Mouse (Mus musculus) CH12.LX (cell line): ENCODE measurements around the gene Gtf3c1. TPM values are rescaled to one million over a fixed set of nuclear protein-coding genes. Genes with fewer than 3 reads are reported as not detected.

ENCODE experiments used
- DNase-seq: peaks from one replicate; pipeline ENCODE4 v3.0.0-alpha.2; 2013; ENCODE audit errors: extremely low read depth
- H3K27ac ChIP-seq: 2 replicates; pipeline ENCODE4 v1.5.1; 2012; ENCODE audit warnings: low read depth, mild to moderate bottlenecking, control low read depth, moderate library complexity; ENCODE audit not compliant: insufficient read depth
- H3K27me3 ChIP-seq: replicated peaks from 2 replicates; pipeline ENCODE3; 2012; ENCODE audit warnings: inconsistent platforms
- H3K36me3 ChIP-seq, 2 experiments: replicated peaks in 1 of 2; 2 replicates each; pipeline versions ENCODE3 to v1.6.1; 2012; ENCODE audit warnings: inconsistent platforms in 1 of 2, low read length in 1 of 2, mild to moderate bottlenecking in 1 of 2, mixed read lengths in 1 of 2, moderate library complexity in 1 of 2; ENCODE audit not compliant: control insufficient read depth in 1 of 2, insufficient read depth in 1 of 2
- H3K4me1 ChIP-seq, 2 experiments: 2 replicates each; pipeline ENCODE4 v1.6.1; 2012; ENCODE audit warnings: inconsistent platforms in 1 of 2, moderate library complexity in 1 of 2; ENCODE audit not compliant: insufficient read depth in 2 of 2, control insufficient read depth in 1 of 2
- H3K4me2 ChIP-seq: 2 replicates; pipeline ENCODE4 v1.6.1; 2012; ENCODE audit warnings: low read depth, mild to moderate bottlenecking, control low read depth; ENCODE audit not compliant: poor library complexity, insufficient read depth, severe bottlenecking
- H3K4me3 ChIP-seq, 3 experiments: fragments of 150-350 bp in 1 of 3; sonication (generic) in 1 of 3; replicated peaks in 1 of 3; 2 replicates each; pipeline versions ENCODE3 to v1.5.1; 2011 to 2012; ENCODE audit warnings: low read depth in 2 of 3, low read length in 2 of 3, mild to moderate bottlenecking in 2 of 3, moderate library complexity in 2 of 3, control low read depth in 1 of 3, improper control_type of control experiment in 1 of 3, inconsistent platforms in 1 of 3, mixed read lengths in 1 of 3; ENCODE audit not compliant: poor library complexity in 1 of 3
- H3K79me2 ChIP-seq: replicated peaks from 2 replicates; pipeline ENCODE4 v1.6.1; 2012; ENCODE audit warnings: mild to moderate bottlenecking, moderate library complexity; ENCODE audit not compliant: control insufficient read depth, poor library complexity, insufficient read depth, severe bottlenecking; ENCODE audit errors: extremely low read depth
- H3K9ac ChIP-seq: 2 replicates; pipeline ENCODE4 v1.6.1; 2012; ENCODE audit warnings: low read depth, mild to moderate bottlenecking, control low read depth, moderate library complexity; ENCODE audit not compliant: insufficient read depth
- H3K9me3 ChIP-seq: replicated peaks from 2 replicates; pipeline ENCODE3; 2012; ENCODE audit warnings: low read length, inconsistent platforms, mixed read lengths
- BHLHE40 ChIP-seq: IDR thresholded peaks from 2 replicates; pipeline ENCODE4 v1.6.1; 2011; ENCODE audit warnings: mild to moderate bottlenecking, low read depth, low read length, improper control_type of control experiment
- CHD1 ChIP-seq: IDR thresholded peaks from 2 replicates; pipeline ENCODE4 v1.6.1; 2012; ENCODE audit warnings: low read depth, low read length, improper control_type of control experiment, inconsistent platforms
- CHD2 ChIP-seq: IDR thresholded peaks from 2 replicates; pipeline ENCODE4 v1.6.1; 2011; ENCODE audit warnings: low read length, improper control_type of control experiment
- CTCF ChIP-seq, 2 experiments: IDR thresholded peaks in 1 of 2; conservative IDR thresholded peaks in 1 of 2; 2 replicates each; pipeline ENCODE4 v1.5.1; 2011 to 2012; ENCODE audit warnings: low read depth in 2 of 2, low read length in 2 of 2, improper control_type of control experiment in 1 of 2, inconsistent platforms in 1 of 2, mild to moderate bottlenecking in 1 of 2, moderate library complexity in 1 of 2
- E2F4 ChIP-seq: IDR thresholded peaks from 2 replicates; pipeline ENCODE4 v1.6.1; 2011; ENCODE audit warnings: low read depth, low read length, improper control_type of control experiment; ENCODE audit not compliant: insufficient replicate concordance
- ELF1 ChIP-seq: IDR thresholded peaks from 2 replicates; pipeline ENCODE4 v1.6.1; 2014; ENCODE audit warnings: low read depth, mild to moderate bottlenecking, inconsistent platforms, low read length, improper control_type of control experiment
- EP300 ChIP-seq: IDR thresholded peaks from 2 replicates; pipeline ENCODE4 v1.6.1; 2011; ENCODE audit warnings: low read length, improper control_type of control experiment
- ETS1 ChIP-seq: conservative IDR thresholded peaks from 2 replicates; pipeline ENCODE4 v1.6.1; 2012; ENCODE audit warnings: low read depth, mild to moderate bottlenecking, inconsistent platforms, low read length, improper control_type of control experiment, moderate library complexity
- GABPA ChIP-seq: IDR thresholded peaks from 2 replicates; pipeline ENCODE4 v1.6.1; 2012; ENCODE audit warnings: low read depth, low read length, improper control_type of control experiment, inconsistent platforms; ENCODE audit not compliant: insufficient replicate concordance
- HCFC1 ChIP-seq: IDR thresholded peaks from 2 replicates; pipeline ENCODE4 v1.6.1; 2012; ENCODE audit warnings: low read depth, mild to moderate bottlenecking, inconsistent platforms, low read length, improper control_type of control experiment
- IRF4 ChIP-seq: IDR thresholded peaks from 2 replicates; pipeline ENCODE4 v1.6.1; 2014; ENCODE audit warnings: low read depth, mild to moderate bottlenecking, inconsistent platforms, low read length, improper control_type of control experiment
- JUN ChIP-seq: IDR thresholded peaks from 2 replicates; pipeline ENCODE4 v1.6.1; 2011; ENCODE audit warnings: low read depth, mild to moderate bottlenecking, low read length, improper control_type of control experiment, moderate library complexity; ENCODE audit not compliant: insufficient read depth
- JUND ChIP-seq: conservative IDR thresholded peaks from 2 replicates; pipeline ENCODE4 v1.6.1; 2011; ENCODE audit warnings: low read depth, low read length, improper control_type of control experiment
- KAT2A ChIP-seq: IDR thresholded peaks from 2 replicates; pipeline ENCODE4 v1.6.1; 2012; ENCODE audit warnings: low read length, improper control_type of control experiment, inconsistent platforms; ENCODE audit not compliant: insufficient replicate concordance
- MAFK ChIP-seq: IDR thresholded peaks from 2 replicates; pipeline ENCODE4 v1.6.1; 2011; ENCODE audit warnings: low read length, improper control_type of control experiment; ENCODE audit not compliant: insufficient replicate concordance
- MAX ChIP-seq: IDR thresholded peaks from 2 replicates; pipeline ENCODE4 v1.6.1; 2011; ENCODE audit warnings: low read length, improper control_type of control experiment
- MAZ ChIP-seq: IDR thresholded peaks from 2 replicates; pipeline ENCODE4 v1.6.1; 2012; ENCODE audit warnings: low read depth, mild to moderate bottlenecking, inconsistent platforms, low read length, improper control_type of control experiment, moderate library complexity
- MEF2A ChIP-seq: IDR thresholded peaks from 2 replicates; pipeline ENCODE4 v1.6.1; 2014; ENCODE audit warnings: low read depth, mild to moderate bottlenecking, inconsistent platforms, low read length, improper control_type of control experiment, borderline replicate concordance
- MXI1 ChIP-seq: IDR thresholded peaks from 2 replicates; pipeline ENCODE4 v1.6.1; 2011; ENCODE audit warnings: mild to moderate bottlenecking, low read depth, low read length, improper control_type of control experiment
- MYC ChIP-seq: IDR thresholded peaks from 2 replicates; pipeline ENCODE4 v1.6.1; 2011; ENCODE audit warnings: low read depth, mild to moderate bottlenecking, improper control_type of control experiment, low read length
- NELFE ChIP-seq: IDR thresholded peaks from 2 replicates; pipeline ENCODE4 v1.6.1; 2011; ENCODE audit warnings: low read depth, low read length, improper control_type of control experiment
- NRF1 ChIP-seq: IDR thresholded peaks from 2 replicates; pipeline ENCODE4 v1.6.1; 2014; ENCODE audit warnings: low read depth, mild to moderate bottlenecking, inconsistent platforms, low read length, improper control_type of control experiment, moderate library complexity
- PAX5 ChIP-seq: IDR thresholded peaks from 2 replicates; pipeline ENCODE4 v1.6.1; 2012; ENCODE audit warnings: low read length, inconsistent platforms, mixed read lengths
- POLR2A ChIP-seq: IDR thresholded peaks from 2 replicates; pipeline ENCODE4 v1.6.1; 2011; ENCODE audit warnings: low read depth, mild to moderate bottlenecking, improper control_type of control experiment, low read length
- POLR2AphosphoS2 ChIP-seq: IDR thresholded peaks from 2 replicates; pipeline ENCODE4 v1.6.1; 2011; ENCODE audit warnings: low read depth, low read length, improper control_type of control experiment
- RAD21 ChIP-seq: IDR thresholded peaks from 2 replicates; pipeline ENCODE4 v1.6.1; 2011; ENCODE audit warnings: low read depth, mild to moderate bottlenecking, low read length, improper control_type of control experiment, moderate library complexity
- RCOR1 ChIP-seq: conservative IDR thresholded peaks from 2 replicates; pipeline ENCODE4 v1.6.1; 2012; ENCODE audit warnings: low read depth, mild to moderate bottlenecking, inconsistent platforms, low read length, improper control_type of control experiment
- SIN3A ChIP-seq: IDR thresholded peaks from 2 replicates; pipeline ENCODE4 v1.6.1; 2012; ENCODE audit warnings: low read length, improper control_type of control experiment, inconsistent platforms
- SMC3 ChIP-seq: IDR thresholded peaks from 2 replicates; pipeline ENCODE4 v1.6.1; 2011; ENCODE audit warnings: low read depth, low read length, improper control_type of control experiment
- TBP ChIP-seq: conservative IDR thresholded peaks from 2 replicates; pipeline ENCODE4 v1.6.1; 2011; ENCODE audit warnings: low read depth, low read length, improper control_type of control experiment
- TCF12 ChIP-seq: IDR thresholded peaks from 2 replicates; pipeline ENCODE4 v1.6.1; 2014; ENCODE audit warnings: low read depth, mild to moderate bottlenecking, inconsistent platforms, low read length, improper control_type of control experiment
- UBTF ChIP-seq: IDR thresholded peaks from 2 replicates; pipeline ENCODE4 v1.6.1; 2012; ENCODE audit warnings: low read depth, mild to moderate bottlenecking, inconsistent platforms, low read length, improper control_type of control experiment, moderate library complexity
- USF1 ChIP-seq: IDR thresholded peaks from 2 replicates; pipeline ENCODE4 v1.6.1; 2014; ENCODE audit warnings: low read depth, mild to moderate bottlenecking, inconsistent platforms, low read length, improper control_type of control experiment
- USF2 ChIP-seq: conservative IDR thresholded peaks from 2 replicates; pipeline ENCODE4 v1.6.1; 2011; ENCODE audit warnings: low read depth, low read length, improper control_type of control experiment
- ZC3H11A ChIP-seq: IDR thresholded peaks from 2 replicates; pipeline ENCODE4 v1.6.1; 2012; ENCODE audit warnings: low read depth, mild to moderate bottlenecking, inconsistent platforms, low read length, improper control_type of control experiment
- ZKSCAN1 ChIP-seq: IDR thresholded peaks from 2 replicates; pipeline ENCODE4 v1.6.1; 2012; ENCODE audit warnings: low read depth, inconsistent platforms, low read length, improper control_type of control experiment, borderline replicate concordance
- ZMIZ1 ChIP-seq: IDR thresholded peaks from 2 replicates; pipeline ENCODE4 v1.6.1; 2012; ENCODE audit warnings: low read depth, mild to moderate bottlenecking, inconsistent platforms, low read length, improper control_type of control experiment
- ZNF384 ChIP-seq: IDR thresholded peaks from 2 replicates; pipeline ENCODE4 v1.6.1; 2012; ENCODE audit warnings: low read depth, low read length, improper control_type of control experiment, inconsistent platforms
- dilution Hi-C: fragments of 300-500 bp; cut with MboI; formaldehyde crosslinking; loops from 2 replicates; pipeline ENCODE4 v1.14.3; 2020; ENCODE audit warnings: low sequenced_read_pairs; ENCODE audit not compliant: extremely low pct_unique_long_range_greater_than_20kb, extremely low pct_ligation_motif_present
- in situ Hi-C: fragments of 300-500 bp; cut with MboI; formaldehyde crosslinking; loops from 3 replicates; pipeline ENCODE4 v1.14.3; 2019; ENCODE audit warnings: low sequenced_read_pairs, low pct_ligation_motif_present, low pct_unique_long_range_greater_than_20kb, mixed read lengths
- polyA plus RNA-seq: library from polyadenylated mRNA; unstranded; fragments of >175 nt; gene quantifications from 2 replicates; pipeline ENCODE4 v1.2.1, GENCODE M21; 2012; ENCODE audit warnings: low read depth; ENCODE audit not compliant: insufficient read length
- total RNA-seq, 2 experiments: library from RNA; depleted of rRNA; stranded (reverse); fragments of 300-350 nt in 1 of 2; fragments of >200 nt in 1 of 2; gene quantifications; 2 replicates each; pipeline ENCODE4 v1.2.3; 2012 to 2014

Gtf3c1 gene
- total and polyA plus RNA-seq, 3 experiments: 20.2 to 48.4 (median 46.8) TPM

DNA sequence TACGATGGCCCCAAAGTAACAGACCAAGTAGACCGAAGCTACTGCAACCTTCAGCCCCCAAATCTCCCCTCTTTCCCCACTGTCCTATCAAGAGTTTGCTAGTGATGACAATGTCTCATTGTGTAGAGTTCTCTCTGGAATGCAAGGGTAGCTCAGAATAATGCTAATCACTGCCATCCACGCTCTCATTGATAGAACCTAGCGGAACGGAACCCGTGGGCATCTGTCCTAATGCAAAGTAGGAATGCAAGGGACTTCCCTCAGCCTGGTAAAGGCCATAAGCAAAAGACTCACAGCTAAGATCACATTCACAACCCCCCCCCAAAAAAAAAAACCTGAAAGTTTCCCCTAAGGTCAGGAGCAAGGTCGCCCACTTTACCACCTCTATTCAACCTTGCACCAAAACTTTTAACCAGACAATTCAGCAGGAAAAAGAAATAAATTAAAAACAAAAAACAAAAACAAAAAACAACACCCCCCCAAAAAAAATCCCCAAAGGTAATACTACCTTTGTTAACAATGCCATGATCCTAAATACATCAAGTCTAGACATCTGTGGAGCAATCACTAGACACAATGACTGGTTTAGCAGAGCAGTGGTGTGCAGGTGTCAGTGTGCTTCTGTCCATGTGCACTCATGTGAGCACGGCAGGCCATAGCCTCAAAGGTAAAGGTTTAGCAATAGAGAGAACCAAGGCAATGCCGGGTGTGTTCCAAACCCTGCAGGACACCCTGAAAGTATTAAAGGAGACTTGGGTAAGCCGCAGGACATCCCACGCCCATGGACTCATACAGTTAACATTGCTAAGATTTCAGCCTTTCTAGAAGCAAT lies 109.8 kb downstream of the Gtf3c1 start:
- H3K9ac ChIP-seq: peak overlapping the region; percentile 66
- in situ Hi-C loops (no loop called here), dilution Hi-C loops (no loop called here)
- no peaks in the 10 kb centered on the region for H3K27me3 ChIP-seq
- no peaks in the 10 kb centered on the region for H3K9me3 ChIP-seq
- H3K4me3 ChIP-seq: peak overlapping the region in 2 of 3 experiments; percentile 7 to 21
- peak; percentile 53 for DNase-seq
- no peaks in the 10 kb centered on the region for H3K79me2 ChIP-seq
- H3K36me3 ChIP-seq: no peaks in the 10 kb centered on the region
- H3K4me2 ChIP-seq: peak overlapping the region; percentile 76
- peaks cover 46 to 92% of the 10 kb centered on the region in 2 experiments for H3K4me1 ChIP-seq
- peak overlapping the region; percentile 96 for H3K27ac ChIP-seq
- TF ChIP-seq NELFE: no peak
- TF ChIP-seq TBP: no peak
- peak; percentile 51; the same call in 1 of the 2 replicates for TF ChIP-seq TCF12
- TF ChIP-seq MEF2A: peak; percentile 10; the same call in 1 of the 2 replicates
- peak; percentile 23; the same call in 1 of the 2 replicates for TF ChIP-seq HCFC1
- TF ChIP-seq UBTF: no peak
- no peak for TF ChIP-seq PAX5
- TF ChIP-seq EP300: peak; percentile 68
- peak; percentile 86 for TF ChIP-seq MAZ
- TF ChIP-seq ZNF384: peak; percentile 89
- TF ChIP-seq MYC: peak; percentile 81
- TF ChIP-seq USF1: no peak
- TF ChIP-seq ZC3H11A: no peak
- no peak for TF ChIP-seq GABPA
- TF ChIP-seq ZKSCAN1: no peak
- TF ChIP-seq SIN3A: peak; percentile 71
- peak; percentile 8; the same call in 1 of the 2 replicates for TF ChIP-seq POLR2A
- TF ChIP-seq JUN: no peak
- TF ChIP-seq CHD1: peak; percentile 91; the same call in 1 of the 2 replicates
- TF ChIP-seq SMC3: no peak
- no peak for TF ChIP-seq NRF1
- TF ChIP-seq MAX: peak; percentile 76
- no peak for TF ChIP-seq USF2
- TF ChIP-seq RCOR1: peak; percentile 30; the same call in 1 of the 2 replicates
- TF ChIP-seq MXI1: peak; percentile 50; the same call in 1 of the 2 replicates
- TF ChIP-seq ZMIZ1: no peak
- TF ChIP-seq E2F4: no peak
- TF ChIP-seq BHLHE40: peak; percentile 93
- TF ChIP-seq KAT2A: no peak
- no peak for TF ChIP-seq ELF1
- TF ChIP-seq IRF4: peak; percentile 45; the same call in 1 of the 2 replicates
- peak; percentile 36; the same call in 1 of the 2 replicates for TF ChIP-seq CHD2
- TF ChIP-seq JUND: no peak
- peak; percentile 44 for TF ChIP-seq ETS1
- TF ChIP-seq CTCF (conservative IDR thresholded peaks at IDR 0.05 in 1 of 2, IDR thresholded peaks at IDR 0.05 in 1 of 2; ENCODE audit: low read depth in 2 of 2, low read length in 2 of 2): no peak
- TF ChIP-seq MAFK: 0 out of 2 replicates have a peak, but pooled peaks have one; percentile 14
- TF ChIP-seq RAD21: no peak
- no peak for TF ChIP-seq POLR2AphosphoS2
